Mouse (Mus musculus) kidney, adult 2 months (tissue): ENCODE data around the gene Smug1.

ENCODE experiments used
- CTCF ChIP-seq: fragments of 200-500 bp; conservative IDR thresholded peaks from 2 replicates; pipeline ENCODE4 v1.5.1; 2011; ENCODE audit warnings: low read depth, mild to moderate bottlenecking, control low read depth, low read length, moderate library complexity, mixed read lengths; ENCODE audit not compliant: insufficient read depth, insufficient read length
- POLR2A ChIP-seq: fragments of 200-500 bp; IDR thresholded peaks from one replicate; pipeline ENCODE4 v1.6.1; 2011; ENCODE audit warnings: low read depth, low read length, control low read depth

- TF ChIP-seq CTCF: no peak
- no peak for TF ChIP-seq POLR2A
Measured at GRCm38 (mm10) chr15:103167042-103167615, at the start of gene Smug1.
